Mouse (Mus musculus) CH12.LX (cell line): ENCODE data around the gene Kdm4b. TPM values are rescaled to one million over a fixed set of nuclear protein-coding genes. Genes with fewer than 3 reads are reported as not detected.

Experiments used
- DNase-seq: peaks from one replicate; pipeline ENCODE4 v3.0.0-alpha.2; 2013; ENCODE audit errors: extremely low read depth
- H3K27ac ChIP-seq: 2 replicates; pipeline ENCODE4 v1.5.1; 2012; ENCODE audit warnings: low read depth, mild to moderate bottlenecking, control low read depth, moderate library complexity; ENCODE audit not compliant: insufficient read depth
- H3K27me3 ChIP-seq: replicated peaks from 2 replicates; pipeline ENCODE3; 2012; ENCODE audit warnings: inconsistent platforms
- H3K36me3 ChIP-seq, 2 experiments: replicated peaks in 1 of 2; 2 replicates each; pipeline versions ENCODE3 to v1.6.1; 2012; ENCODE audit warnings: inconsistent platforms in 1 of 2, low read length in 1 of 2, mild to moderate bottlenecking in 1 of 2, mixed read lengths in 1 of 2, moderate library complexity in 1 of 2; ENCODE audit not compliant: control insufficient read depth in 1 of 2, insufficient read depth in 1 of 2
- H3K4me1 ChIP-seq, 2 experiments: 2 replicates each; pipeline ENCODE4 v1.6.1; 2012; ENCODE audit warnings: inconsistent platforms in 1 of 2, moderate library complexity in 1 of 2; ENCODE audit not compliant: insufficient read depth in 2 of 2, control insufficient read depth in 1 of 2
- H3K4me2 ChIP-seq: 2 replicates; pipeline ENCODE4 v1.6.1; 2012; ENCODE audit warnings: low read depth, mild to moderate bottlenecking, control low read depth; ENCODE audit not compliant: poor library complexity, insufficient read depth, severe bottlenecking
- H3K4me3 ChIP-seq, 3 experiments: fragments of 150-350 bp in 1 of 3; sonication (generic) in 1 of 3; replicated peaks in 1 of 3; 2 replicates each; pipeline versions ENCODE3 to v1.5.1; 2011 to 2012; ENCODE audit warnings: low read depth in 2 of 3, low read length in 2 of 3, mild to moderate bottlenecking in 2 of 3, moderate library complexity in 2 of 3, control low read depth in 1 of 3, improper control_type of control experiment in 1 of 3, inconsistent platforms in 1 of 3, mixed read lengths in 1 of 3; ENCODE audit not compliant: poor library complexity in 1 of 3
- H3K79me2 ChIP-seq: replicated peaks from 2 replicates; pipeline ENCODE4 v1.6.1; 2012; ENCODE audit warnings: mild to moderate bottlenecking, moderate library complexity; ENCODE audit not compliant: control insufficient read depth, poor library complexity, insufficient read depth, severe bottlenecking; ENCODE audit errors: extremely low read depth
- H3K9ac ChIP-seq: 2 replicates; pipeline ENCODE4 v1.6.1; 2012; ENCODE audit warnings: low read depth, mild to moderate bottlenecking, control low read depth, moderate library complexity; ENCODE audit not compliant: insufficient read depth
- H3K9me3 ChIP-seq: replicated peaks from 2 replicates; pipeline ENCODE3; 2012; ENCODE audit warnings: low read length, inconsistent platforms, mixed read lengths
- CTCF ChIP-seq, 2 experiments: IDR thresholded peaks in 1 of 2; conservative IDR thresholded peaks in 1 of 2; 2 replicates each; pipeline ENCODE4 v1.5.1; 2011 to 2012; ENCODE audit warnings: low read depth in 2 of 2, low read length in 2 of 2, improper control_type of control experiment in 1 of 2, inconsistent platforms in 1 of 2, mild to moderate bottlenecking in 1 of 2, moderate library complexity in 1 of 2
- E2F4 ChIP-seq: IDR thresholded peaks from 2 replicates; pipeline ENCODE4 v1.6.1; 2011; ENCODE audit warnings: low read depth, low read length, improper control_type of control experiment; ENCODE audit not compliant: insufficient replicate concordance
- JUN ChIP-seq: IDR thresholded peaks from 2 replicates; pipeline ENCODE4 v1.6.1; 2011; ENCODE audit warnings: low read depth, mild to moderate bottlenecking, low read length, improper control_type of control experiment, moderate library complexity; ENCODE audit not compliant: insufficient read depth
- JUND ChIP-seq: conservative IDR thresholded peaks from 2 replicates; pipeline ENCODE4 v1.6.1; 2011; ENCODE audit warnings: low read depth, low read length, improper control_type of control experiment
- MAX ChIP-seq: IDR thresholded peaks from 2 replicates; pipeline ENCODE4 v1.6.1; 2011; ENCODE audit warnings: low read length, improper control_type of control experiment
- MEF2A ChIP-seq: IDR thresholded peaks from 2 replicates; pipeline ENCODE4 v1.6.1; 2014; ENCODE audit warnings: low read depth, mild to moderate bottlenecking, inconsistent platforms, low read length, improper control_type of control experiment, borderline replicate concordance
- MYC ChIP-seq: IDR thresholded peaks from 2 replicates; pipeline ENCODE4 v1.6.1; 2011; ENCODE audit warnings: low read depth, mild to moderate bottlenecking, improper control_type of control experiment, low read length
- POLR2AphosphoS2 ChIP-seq: IDR thresholded peaks from 2 replicates; pipeline ENCODE4 v1.6.1; 2011; ENCODE audit warnings: low read depth, low read length, improper control_type of control experiment
- ZKSCAN1 ChIP-seq: IDR thresholded peaks from 2 replicates; pipeline ENCODE4 v1.6.1; 2012; ENCODE audit warnings: low read depth, inconsistent platforms, low read length, improper control_type of control experiment, borderline replicate concordance
- dilution Hi-C: fragments of 300-500 bp; cut with MboI; formaldehyde crosslinking; loops from 2 replicates; pipeline ENCODE4 v1.14.3; 2020; ENCODE audit warnings: low sequenced_read_pairs; ENCODE audit not compliant: extremely low pct_unique_long_range_greater_than_20kb, extremely low pct_ligation_motif_present
- in situ Hi-C: fragments of 300-500 bp; cut with MboI; formaldehyde crosslinking; loops from 3 replicates; pipeline ENCODE4 v1.14.3; 2019; ENCODE audit warnings: low sequenced_read_pairs, low pct_ligation_motif_present, low pct_unique_long_range_greater_than_20kb, mixed read lengths
- polyA plus RNA-seq: library from polyadenylated mRNA; unstranded; fragments of >175 nt; gene quantifications from 2 replicates; pipeline ENCODE4 v1.2.1, GENCODE M21; 2012; ENCODE audit warnings: low read depth; ENCODE audit not compliant: insufficient read length
- total RNA-seq, 2 experiments: library from RNA; depleted of rRNA; stranded (reverse); fragments of 300-350 nt in 1 of 2; fragments of >200 nt in 1 of 2; gene quantifications; 2 replicates each; pipeline ENCODE4 v1.2.3; 2012 to 2014

Gene Kdm4b
- total and polyA plus RNA-seq, 3 experiments: 12.3 to 19.5 (median 14.2) TPM

- H3K27me3 ChIP-seq: no peaks in the 10 kb centered on the region
- dilution Hi-C loops: no loop called here
- H3K4me3 ChIP-seq: no peak overlapping the region
- DNase-seq: no peak
- no peak overlapping the region for H3K4me2 ChIP-seq
- in situ Hi-C loops: no loop called here
- H3K9ac ChIP-seq: no peak overlapping the region
- H3K36me3 ChIP-seq: peaks cover 15 to 94% of the 10 kb centered on the region in 2 experiments
- H3K9me3 ChIP-seq: no peaks in the 10 kb centered on the region
- H3K4me1 ChIP-seq: no peaks in the 10 kb centered on the region
- TF ChIP-seq E2F4 (no peak), CTCF (conservative IDR thresholded peaks at IDR 0.05 in 1 of 2, IDR thresholded peaks at IDR 0.05 in 1 of 2; ENCODE audit: low read depth in 2 of 2, low read length in 2 of 2) (no peak)
- no peak overlapping the region for H3K27ac ChIP-seq
- H3K79me2 ChIP-seq: no peaks in the 10 kb centered on the region
Measured at GRCm38 (mm10) chr17:56372109-56372508, 46.2 kb downstream of the Kdm4b start.

GRCm38 (mm10) chr17:56373136-56374034 lies 47.5 kb downstream of the Kdm4b start:
- H3K9ac ChIP-seq: no peak overlapping the region
- no peaks in the 10 kb centered on the region for H3K4me1 ChIP-seq
- DNase-seq: no peak
- H3K27ac ChIP-seq: no peak overlapping the region
- no peaks in the 10 kb centered on the region for H3K9me3 ChIP-seq
- in situ Hi-C loops: no loop called here
- H3K79me2 ChIP-seq: no peaks in the 10 kb centered on the region
- no peaks in the 10 kb centered on the region for H3K27me3 ChIP-seq
- TF ChIP-seq ZKSCAN1 (no peak), MYC (no peak), MEF2A (no peak), JUN (no peak), POLR2AphosphoS2 (no peak), JUND (no peak)
- TF ChIP-seq, all 38 proteins: peak for 0
- no peak overlapping the region for H3K4me2 ChIP-seq
- H3K4me3 ChIP-seq: no peak overlapping the region
- dilution Hi-C loops: no loop called here
- H3K36me3 ChIP-seq: peaks cover 18 to 95% of the 10 kb centered on the region in 2 experiments

DNA sequence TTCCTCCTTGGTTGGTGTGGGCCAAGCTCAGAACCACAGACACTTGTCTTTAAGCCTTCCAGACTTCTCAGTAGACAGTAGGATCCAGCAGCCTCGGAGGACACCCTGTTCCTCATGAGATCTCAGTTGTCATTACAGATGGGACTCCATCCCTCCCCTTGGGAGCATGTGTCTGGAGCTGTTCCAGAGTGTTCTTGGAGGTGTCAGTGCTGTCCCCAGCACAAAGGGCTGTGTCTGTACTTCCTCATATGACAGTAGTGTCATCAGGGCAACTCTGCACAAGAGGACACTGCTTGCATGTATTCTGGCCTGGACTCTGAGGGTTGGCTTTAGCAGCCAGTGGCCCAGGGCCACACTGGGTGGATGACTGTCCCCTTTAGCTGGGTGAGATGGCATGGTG lies 49.0 kb downstream of the Kdm4b start:
- no peak for DNase-seq
- Histone ChIP-seq H3K4me1 (no peaks in the 10 kb centered on the region), H3K27ac (no peak overlapping the region), H3K79me2 (no peaks in the 10 kb centered on the region), H3K4me3 (no peak overlapping the region), H3K27me3 (no peaks in the 10 kb centered on the region), H3K4me2 (no peak overlapping the region), H3K9ac (no peak overlapping the region), H3K9me3 (no peaks in the 10 kb centered on the region), H3K36me3 (peaks cover 12 to 95% of the 10 kb centered on the region in 2 experiments)
- in situ Hi-C loops (no loop called here), dilution Hi-C loops (no loop called here)
- TF ChIP-seq MAX: no peak
